Mouse (Mus musculus) CD4-positive helper T cell, adult 2 months (primary cell): ENCODE results near the gene Rnf180.

Source experiments
- DNase-seq: peaks from one replicate; pipeline ENCODE4 v3.0.0-alpha.2; 2012; ENCODE audit warnings: low read depth, missing footprints, low spot score

The Rnf180 gene

DNA sequence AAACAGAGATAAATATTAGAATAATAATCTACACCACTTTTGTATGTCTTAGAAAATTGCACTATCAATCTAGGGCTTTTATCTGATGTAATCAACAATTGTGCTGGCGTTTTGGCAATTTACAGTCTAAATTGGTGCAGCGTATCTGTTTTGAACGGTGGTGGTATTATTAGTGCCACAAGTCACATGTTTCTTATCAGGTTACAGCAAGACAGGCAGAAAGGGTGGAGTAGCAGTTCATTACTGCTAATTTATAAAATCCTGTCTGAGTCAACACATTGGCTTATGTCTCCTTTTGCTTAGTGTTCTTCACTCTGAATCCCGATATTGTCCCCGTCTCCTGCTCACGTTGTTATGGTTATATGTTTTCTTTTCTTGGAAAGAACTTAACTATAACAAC is 164.5 kb downstream of the Rnf180 start:
- DNase-seq, result no peak

DNA sequence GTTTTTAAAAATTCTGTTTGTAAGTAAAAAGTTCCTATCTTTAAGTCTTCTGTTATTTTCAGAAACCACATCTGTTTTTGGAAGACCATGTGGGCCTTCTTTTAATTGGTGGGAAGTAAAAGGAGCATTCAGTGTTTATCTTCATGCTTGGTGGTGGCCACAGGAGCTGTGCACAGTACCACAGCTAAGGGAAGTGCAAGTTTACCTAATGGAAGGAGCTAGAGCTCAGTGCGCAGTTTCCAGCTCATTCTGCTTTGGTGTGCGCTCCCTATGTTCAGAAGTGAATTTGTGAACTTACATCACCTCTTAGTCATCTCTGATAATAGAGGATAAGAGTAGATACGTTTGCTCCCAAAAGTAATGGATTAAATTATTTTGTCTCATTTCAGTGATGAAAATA is 172.5 kb downstream of the Rnf180 start:
- no peak for DNase-seq

DNA sequence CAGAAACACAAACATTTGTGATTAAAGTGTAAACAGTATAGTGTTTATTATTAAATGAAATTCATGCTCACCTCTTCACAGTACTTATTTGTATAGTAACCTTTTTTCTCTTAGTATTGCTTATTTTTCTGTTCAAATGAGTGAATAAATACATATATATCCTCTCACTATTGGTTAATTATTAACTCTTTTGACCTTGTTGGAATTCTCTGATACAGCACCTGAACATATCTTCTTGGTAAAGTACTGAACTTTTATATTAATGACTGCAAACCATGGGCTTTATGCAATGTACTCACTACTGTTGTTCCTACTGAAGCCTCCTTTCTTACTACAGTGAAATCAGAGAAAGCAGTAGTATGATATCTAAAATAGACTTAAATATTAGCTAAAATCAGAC is 173.0 kb downstream of the Rnf180 start:
- DNase-seq, result no peak

DNA sequence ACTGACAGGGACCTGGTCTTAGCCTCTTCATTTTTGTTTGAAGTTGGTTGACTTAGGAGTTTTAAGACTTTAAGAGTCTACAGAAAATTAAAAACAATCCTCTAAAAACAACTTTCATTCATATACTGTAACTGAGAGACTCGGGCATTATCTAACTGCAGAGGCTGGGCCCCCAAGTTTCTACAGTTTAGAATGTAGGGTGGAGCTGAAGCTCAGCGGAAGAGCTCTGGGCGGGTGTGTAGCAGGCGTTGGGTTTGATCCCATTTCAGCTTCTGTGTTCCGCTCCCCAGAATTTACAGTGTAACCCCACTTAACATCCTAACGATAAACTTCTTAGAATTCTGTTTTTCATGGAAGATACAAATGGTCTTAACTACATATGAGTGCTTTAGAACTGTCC is 183.0 kb downstream of the Rnf180 start:
- no peak for DNase-seq

DNA sequence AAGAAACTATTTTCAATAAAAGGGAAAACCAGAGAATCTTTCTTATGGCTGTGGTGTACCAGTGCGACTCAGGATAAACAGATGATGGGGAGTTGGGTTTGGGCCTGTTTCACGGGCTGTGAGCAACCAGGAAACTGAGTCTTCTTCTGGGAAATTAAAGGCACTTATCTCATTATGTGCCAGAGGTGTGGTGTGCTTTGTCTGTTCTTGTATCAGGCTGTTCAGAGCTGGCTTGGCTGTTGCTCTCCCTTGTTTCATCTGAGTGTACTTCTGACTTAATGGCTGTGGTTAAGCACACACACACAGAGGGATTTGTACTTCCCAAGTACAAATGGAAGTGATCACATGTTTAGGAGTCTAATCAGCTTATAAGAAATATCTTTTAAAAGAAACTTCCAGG is 190.2 kb downstream of the Rnf180 start:
- DNase-seq, result no peak

DNA sequence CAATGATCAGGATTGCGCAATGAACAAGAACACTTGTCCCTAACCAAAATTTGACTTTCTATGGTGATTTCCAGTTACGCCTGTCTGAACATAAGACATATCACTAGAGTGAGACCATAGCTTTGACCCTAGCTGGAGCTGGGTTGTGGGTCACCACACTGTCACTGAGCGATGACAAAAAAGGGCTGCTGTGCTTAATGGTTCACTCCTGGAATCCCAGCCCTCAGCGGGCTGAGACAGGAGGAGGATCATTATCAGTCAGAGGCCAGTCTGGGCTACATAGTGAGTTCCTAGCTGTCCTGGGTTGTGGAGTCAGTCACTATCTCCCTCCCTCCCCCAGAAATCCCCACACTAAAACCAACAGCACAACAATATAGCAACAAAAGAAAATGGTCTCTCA is 193.9 kb downstream of the Rnf180 start:
- DNase-seq, result no peak

DNA sequence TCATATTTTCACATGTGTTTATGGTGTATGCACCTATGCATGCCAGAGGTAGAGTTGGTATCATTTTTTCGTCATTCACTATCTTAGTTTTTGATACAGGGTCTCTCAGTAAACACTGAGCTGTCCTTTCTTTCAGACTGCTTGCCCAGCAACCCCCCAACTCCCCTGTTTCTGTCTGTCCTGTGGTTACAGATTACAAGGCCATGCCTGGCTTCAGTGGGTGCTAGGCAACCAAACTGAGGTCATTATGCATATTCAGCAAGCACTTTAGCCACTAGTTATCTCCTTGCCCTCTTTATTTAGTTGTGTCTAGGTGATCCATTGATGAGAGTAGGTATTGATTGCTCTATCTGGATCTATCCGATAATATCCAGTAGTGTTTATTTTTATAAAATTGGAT is 198.3 kb downstream of the Rnf180 start:
- no peak for DNase-seq

DNA sequence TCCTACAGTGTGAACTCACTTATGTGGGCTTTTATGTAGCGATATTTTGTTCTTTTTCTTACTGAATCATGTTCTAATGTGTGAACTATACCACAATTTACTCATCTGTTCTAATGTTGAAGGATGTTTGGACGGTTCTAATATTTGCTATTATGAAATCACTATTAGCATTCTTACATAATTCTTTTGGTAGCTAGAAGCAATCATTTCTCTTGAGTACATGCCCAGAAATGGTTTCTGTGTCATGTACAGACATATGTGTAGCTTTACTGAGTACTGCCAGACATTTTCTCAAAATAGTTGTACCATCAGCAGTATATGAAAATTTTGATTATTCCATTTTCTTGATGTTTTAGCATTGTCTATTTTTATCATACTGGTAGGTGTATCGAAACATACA is 205.3 kb downstream of the Rnf180 start:
- no peak for DNase-seq

DNA sequence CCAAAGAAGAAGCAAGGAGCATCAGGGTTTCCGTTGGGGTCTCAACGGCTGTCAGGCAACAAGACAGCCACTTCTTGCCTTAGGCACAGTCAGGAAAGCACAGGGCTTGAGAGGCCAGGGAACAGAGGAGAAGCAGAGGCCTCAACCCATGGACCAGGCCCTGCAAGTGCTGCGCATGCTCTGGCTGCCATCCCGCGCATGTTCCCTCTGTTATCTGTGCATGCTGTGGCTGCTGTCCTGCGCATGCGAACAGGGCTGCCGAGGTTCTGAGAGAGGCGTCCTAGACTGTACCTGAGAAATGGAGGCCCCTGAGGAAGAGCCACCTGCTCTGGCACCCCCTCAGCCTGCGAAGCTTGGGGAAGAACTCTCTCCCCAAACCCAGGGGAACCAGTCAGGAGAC is 212.8 kb downstream of the Rnf180 start, which contains the start of gene 4933425L06Rik:
Gene 4933425L06Rik, plus strand, starts transcription at position 261 of the 400 bp plus-strand sequence.
- DNase-seq, result no peak
